Mouse (Mus musculus) heart, postnatal 25 days (tissue): ENCODE results near the gene Hdac5. TPM values are rescaled to one million over a fixed set of nuclear protein-coding genes. Genes with fewer than 3 reads are reported as not detected.

ENCODE experiments used
- DNase-seq: peaks from one replicate; pipeline ENCODE4 v3.0.0; 2022; ENCODE audit warnings: low spot score
- intact Hi-C: fragments of 180-260 bp; cut with DNase I; formaldehyde crosslinking; loops from one replicate; pipeline ENCODE4 v1.15.1; 2025
- total RNA-seq, 2 experiments: library from RNA; stranded (reverse); gene quantifications; 2 replicates each; pipeline ENCODE4 v1.2.3; 2021

The Hdac5 gene
- 100 to 1,000 TPM; 129 to 136 TPM for total RNA-seq

- peak; percentile 96 for DNase-seq
- intact Hi-C loops, result loop anchor here (1.0 kb wide), 1 partner anchor 18 kb away; the partner anchor contains the start of gene BC030867
Measured at GRCm38 (mm10) chr11:102230006-102230741, at the start of gene Hdac5. Gene Hdac5 (minus strand): TSS chr11:102230166.

- intact Hi-C loops, result no loop called here
- no peak for DNase-seq
Measured at GRCm38 (mm10) chr11:102279595-102279994, 49.6 kb upstream of the Hdac5 start.

DNA sequence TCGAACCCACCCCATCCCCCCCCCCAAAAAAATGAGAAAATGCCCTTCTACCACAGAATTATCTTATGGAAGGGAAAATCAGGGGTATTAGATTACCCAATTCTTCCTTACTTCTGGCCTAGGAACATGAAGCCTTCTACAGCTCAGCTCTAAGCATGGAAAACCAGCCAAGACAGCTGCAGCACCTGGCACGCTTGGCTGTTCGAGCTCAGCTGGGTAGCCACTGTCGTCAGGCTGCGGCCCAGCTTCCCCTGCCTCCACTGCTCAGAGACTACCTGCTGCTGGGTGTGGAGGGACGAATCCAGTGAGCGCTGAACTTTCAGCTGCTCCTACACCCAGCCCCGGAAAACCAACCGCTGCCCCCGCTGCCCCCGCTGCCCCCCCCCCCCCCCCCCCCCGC is 47.8 kb upstream of the Hdac5 start:
- no peak for DNase-seq
- intact Hi-C loops, result no loop called here

DNA sequence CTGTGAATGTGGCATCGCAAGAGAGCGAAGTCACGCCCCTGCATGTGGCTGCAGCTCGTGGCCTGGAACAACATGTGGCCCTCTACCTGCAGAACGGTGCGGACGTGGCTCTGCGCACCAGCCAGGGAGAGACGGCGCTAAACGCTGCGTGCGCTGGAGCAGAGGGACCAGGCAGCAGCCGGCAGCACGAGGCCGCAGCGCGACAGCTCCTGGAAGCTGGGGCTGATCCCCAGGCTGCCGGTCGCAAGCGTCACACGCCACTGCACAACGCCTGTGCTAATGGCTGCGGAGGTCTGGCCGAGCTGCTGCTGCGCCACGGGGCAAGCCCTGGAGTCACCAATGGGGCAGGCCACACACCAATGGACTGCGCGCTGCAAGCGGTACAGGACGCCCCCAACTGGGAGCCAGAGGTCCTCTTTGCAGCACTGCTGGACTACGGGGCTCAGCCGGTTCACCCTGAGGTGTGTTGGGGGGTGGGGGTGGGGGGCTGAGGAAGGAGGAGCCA is 46.5 kb upstream of the Hdac5 start:
- intact Hi-C loops, result no loop called here
- DNase-seq, result no peak

GRCm38 (mm10) chr11:102268520-102269244 is 38.7 kb upstream of the Hdac5 start, which contains the start of gene Asb16:
Gene Asb16 (plus strand): TSS chr11:102268743.
- no peak for DNase-seq
- intact Hi-C loops, result loop anchor here (5.0 kb wide), 1 partner anchor 111 kb away; the partner anchor contains the start of gene Tmem101

DNA sequence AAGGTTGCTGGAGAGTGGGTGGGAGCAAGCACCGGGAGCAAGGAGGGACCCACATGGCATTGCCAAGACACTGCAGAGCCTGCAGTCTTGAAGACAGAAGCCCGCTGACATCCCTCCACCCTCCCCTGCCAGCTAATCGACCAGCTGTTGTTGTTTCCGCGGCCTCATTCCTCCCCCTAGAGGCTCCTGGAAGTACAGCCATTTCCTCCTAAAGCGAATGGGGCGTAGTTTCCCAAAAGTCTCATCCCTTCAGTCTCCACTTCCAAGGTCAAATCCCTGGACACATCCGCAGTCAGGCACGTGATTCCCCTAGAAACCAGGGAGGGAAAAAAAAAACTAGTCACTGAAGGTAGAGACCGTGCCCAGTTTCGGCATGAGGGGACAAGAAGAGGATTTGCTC is 37.5 kb upstream of the Hdac5 start:
- peak; percentile 54 for DNase-seq

GRCm38 (mm10) chr11:102266631-102267355 is 36.8 kb upstream of the Hdac5 start:
- DNase-seq, result no peak
- intact Hi-C loops, result loop anchor here (1.0 to 5.0 kb wide), 2 partner anchors 109 to 164 kb away; partner anchors contain the start of gene Tmem101

More for the DNA sequence above, 37.5 kb upstream of the Hdac5 start:
- intact Hi-C loops, result loop anchor here (1.0 to 5.0 kb wide), 2 partner anchors 110 to 165 kb away; partner anchors contain the start of gene Tmem101

DNA sequence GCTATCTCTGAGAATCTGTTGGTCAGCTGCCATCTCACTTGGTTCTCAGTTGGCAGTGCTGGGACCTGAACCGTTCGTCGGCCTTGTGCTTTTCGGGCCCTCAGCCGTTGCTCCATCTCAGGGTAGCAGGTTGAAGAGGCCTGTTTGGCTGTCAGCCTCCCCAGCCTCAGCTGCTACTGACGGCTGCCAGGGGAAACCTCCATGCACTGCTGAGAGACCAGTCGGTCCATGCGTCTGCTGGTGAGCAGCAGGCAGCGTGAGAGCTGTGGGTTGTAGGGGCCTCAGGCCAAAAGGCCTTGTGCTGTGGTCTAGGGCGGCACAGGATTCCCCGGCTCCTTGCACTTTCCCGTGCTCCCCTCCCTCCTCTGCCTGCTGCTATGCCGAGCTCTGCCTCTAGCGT is 35.9 kb upstream of the Hdac5 start:
- intact Hi-C loops, result loop anchor here (5.0 kb wide), 1 partner anchor 109 kb away; the partner anchor contains the start of gene Tmem101

GRCm38 (mm10) chr11:102263211-102263610 is 33.2 kb upstream of the Hdac5 start:
- DNase-seq, result no peak
- intact Hi-C loops, result no loop called here

More for the DNA sequence above, 35.9 kb upstream of the Hdac5 start:
- DNase-seq, result no peak

GRCm38 (mm10) chr11:102258521-102258920 is 28.6 kb upstream of the Hdac5 start:
- no peak for DNase-seq
- intact Hi-C loops, result no loop called here

GRCm38 (mm10) chr11:102258095-102258494 is 28.1 kb upstream of the Hdac5 start:
- intact Hi-C loops, result no loop called here
- DNase-seq, result no peak

GRCm38 (mm10) chr11:102257514-102257913 is 27.5 kb upstream of the Hdac5 start:
- DNase-seq, result no peak
- intact Hi-C loops, result no loop called here

- no peak for DNase-seq
- intact Hi-C loops, result loop anchor here (2.0 to 5.0 kb wide), 2 partner anchors 33 to 65 kb away; partner anchors contain the start of genes Lsm12 and Tmub2
Measured at GRCm38 (mm10) chr11:102249351-102250090, 19.6 kb upstream of the Hdac5 start.

DNA sequence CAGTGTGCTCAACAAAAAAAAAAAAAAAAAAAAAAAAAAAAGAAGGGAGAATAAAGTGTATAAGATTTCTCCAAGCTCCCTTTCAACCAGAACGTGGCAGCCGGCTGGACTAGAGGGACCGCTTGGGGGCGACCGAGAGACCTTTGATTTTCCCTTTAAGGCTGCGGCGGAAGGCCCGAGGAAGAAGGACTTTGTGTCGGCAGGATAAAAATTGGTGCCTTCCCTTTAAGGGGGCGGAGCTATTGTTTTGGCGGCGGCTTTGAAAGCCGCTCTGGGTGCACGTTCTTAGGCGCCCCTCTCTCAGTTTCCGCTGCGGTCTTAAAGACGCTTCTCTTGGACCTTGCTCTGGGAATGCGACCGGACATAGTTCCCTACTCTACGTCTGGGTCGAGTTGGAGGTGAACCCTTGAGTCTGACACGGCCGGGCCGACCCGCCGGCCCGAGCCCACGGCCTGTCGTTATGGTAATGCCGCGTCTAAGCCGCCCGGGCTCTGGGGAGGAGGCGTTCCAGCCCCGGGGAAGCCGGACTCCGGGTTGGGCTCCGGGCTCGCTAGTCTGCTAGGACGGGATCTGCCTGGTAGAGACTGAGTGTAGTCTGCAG is 18.8 kb upstream of the Hdac5 start, which contains the start of gene BC030867:
Gene BC030867, plus strand, starts transcription at position 253 of the 601 bp plus-strand sequence.
- peak; percentile 76 for DNase-seq
- intact Hi-C loops, result loop anchor here (1.0 to 5.0 kb wide), 3 partner anchors 18 to 64 kb away; partner anchors contain the start of genes Hdac5, Lsm12 and Tmub2

GRCm38 (mm10) chr11:102246871-102247270 is 16.9 kb upstream of the Hdac5 start:
- DNase-seq, result no peak
- intact Hi-C loops, result loop anchor here (5.0 kb wide), 1 partner anchor 35 kb away; the partner anchor contains the start of gene Tmub2

GRCm38 (mm10) chr11:102246273-102246635 is 16.3 kb upstream of the Hdac5 start:
- no peak for DNase-seq
- intact Hi-C loops, result loop anchor here (5.0 kb wide), 1 partner anchor 36 kb away; the partner anchor contains the start of gene Tmub2

DNA sequence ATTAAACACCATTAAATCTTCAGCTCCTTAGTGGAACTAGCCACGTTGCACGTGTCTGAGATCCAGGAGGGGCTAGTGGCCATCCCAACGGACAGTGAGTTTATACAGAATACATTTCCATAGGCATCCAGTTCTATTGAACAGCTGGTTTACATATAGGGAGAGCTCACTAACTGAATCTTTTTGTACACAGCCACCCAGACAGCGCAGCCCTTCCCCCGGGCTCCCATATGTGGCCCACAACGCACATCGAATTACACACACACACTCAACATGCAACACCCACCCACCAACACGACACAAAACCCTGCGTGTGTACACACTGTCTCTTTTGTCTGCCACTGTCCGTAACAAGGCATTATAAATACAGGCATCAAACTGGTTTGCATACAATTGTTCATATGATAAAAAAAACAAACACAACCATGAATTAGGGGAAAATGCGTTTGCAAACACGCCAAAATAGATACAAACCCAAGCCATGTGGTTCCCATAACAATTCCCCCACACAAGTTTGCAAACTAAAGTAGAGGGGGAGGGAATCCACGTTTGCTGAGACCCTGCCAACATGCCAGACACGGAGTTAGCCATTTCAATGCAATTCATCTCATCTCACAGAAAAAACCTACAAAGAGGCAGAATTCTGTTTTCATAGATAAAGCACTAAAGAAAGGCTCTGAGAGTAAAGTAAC is 15.8 kb upstream of the Hdac5 start:
- intact Hi-C loops, result loop anchor here (5.0 kb wide), 1 partner anchor 37 kb away; the partner anchor contains the start of gene Tmub2
- no peak for DNase-seq
